Mouse (Mus musculus) G1E (cell line): ENCODE results near the gene Kbtbd6.
"Not testable (repeated sequence)": the region's sequence is repeated elsewhere in the genome, so short reads cannot be mapped to it uniquely, and the experiment has no call there.

ENCODE experiments used
- CTCF ChIP-seq: IDR thresholded peaks from 2 replicates; pipeline ENCODE4 v1.5.1; 2012; ENCODE audit warnings: low read depth, low read length, inconsistent platforms, mixed read lengths
- GATA1 ChIP-seq: IDR thresholded peaks from 2 replicates; pipeline ENCODE4 v1.6.1; 2012; ENCODE audit warnings: borderline replicate concordance, low read length, inconsistent platforms, mixed read lengths
- POLR2AphosphoS5 ChIP-seq: IDR thresholded peaks from 2 replicates; pipeline ENCODE4 v1.6.1; 2012; ENCODE audit warnings: low read depth, low read length, inconsistent platforms; ENCODE audit not compliant: insufficient replicate concordance
- TAL1 ChIP-seq: conservative IDR thresholded peaks from 2 replicates; pipeline ENCODE4 v1.6.1; 2012; ENCODE audit warnings: low read depth, low read length, inconsistent platforms, mixed read lengths

DNA sequence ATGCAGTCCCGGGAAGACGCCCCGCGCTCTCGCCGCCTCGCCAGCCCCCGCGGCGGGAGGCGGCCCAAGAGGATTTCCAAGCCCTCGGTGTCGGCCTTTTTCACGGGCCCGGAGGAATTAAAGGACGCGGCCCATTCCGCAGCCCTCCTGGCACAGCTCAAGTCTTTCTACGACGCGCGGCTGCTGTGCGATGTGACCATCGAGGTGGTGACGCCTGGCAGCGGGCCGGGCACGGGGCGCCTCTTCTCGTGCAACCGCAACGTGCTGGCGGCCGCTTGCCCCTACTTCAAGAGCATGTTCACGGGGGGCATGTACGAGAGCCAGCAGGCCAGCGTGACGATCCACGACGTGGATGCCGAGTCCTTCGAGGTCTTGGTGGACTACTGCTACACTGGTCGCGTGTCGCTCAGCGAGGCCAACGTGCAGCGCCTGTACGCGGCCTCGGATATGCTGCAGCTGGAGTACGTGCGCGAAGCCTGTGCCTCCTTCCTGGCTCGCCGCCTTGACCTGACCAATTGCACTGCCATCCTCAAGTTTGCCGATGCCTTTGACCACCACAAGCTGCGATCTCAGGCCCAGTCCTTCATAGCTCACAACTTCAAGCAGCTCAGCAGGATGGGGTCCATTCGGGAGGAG, 24.8 kb upstream of the Kbtbd6 start:
- TF ChIP-seq CTCF, GATA1, TAL1, POLR2AphosphoS5: not testable (repeated sequence)
